Mouse (Mus musculus) liver, adult 2 months (tissue): ENCODE measurements around the gene Mtfr2. TPM values are rescaled to one million over a fixed set of nuclear protein-coding genes. Genes with fewer than 3 reads are reported as not detected.

Experiments
- DNase-seq: peaks from one replicate; pipeline ENCODE4 v3.0.0-alpha.2; 2011; ENCODE audit warnings: low read depth, low spot score; ENCODE audit errors: extremely low read depth
- H3K27ac ChIP-seq: fragments of 200-500 bp; replicated peaks from 2 replicates; pipeline ENCODE4 v1.5.1; 2012; ENCODE audit warnings: low read depth, mild to moderate bottlenecking, control low read depth, inconsistent platforms, low read length; ENCODE audit not compliant: insufficient read depth
- H3K27me3 ChIP-seq: fragments of 200-500 bp; 2 replicates; pipeline ENCODE4 v1.6.1; 2012; ENCODE audit warnings: mild to moderate bottlenecking, moderate library complexity, low read length, inconsistent platforms; ENCODE audit not compliant: control insufficient read depth, insufficient read depth
- H3K36me3 ChIP-seq: fragments of 200-500 bp; 2 replicates; pipeline ENCODE4 v1.6.1; 2012; ENCODE audit warnings: low read length, inconsistent platforms; ENCODE audit not compliant: control insufficient read depth, insufficient read depth
- H3K4me1 ChIP-seq: fragments of 200-500 bp; 2 replicates; pipeline ENCODE4 v1.6.1; 2011; ENCODE audit warnings: low read length; ENCODE audit not compliant: control insufficient read depth, insufficient read depth
- H3K4me3 ChIP-seq: fragments of 200-500 bp; 2 replicates; pipeline ENCODE4 v1.5.1; 2011; ENCODE audit warnings: low read depth, mild to moderate bottlenecking, control low read depth, low read length, moderate library complexity; ENCODE audit not compliant: insufficient read depth
- H3K79me2 ChIP-seq: fragments of 200-500 bp; 2 replicates; pipeline ENCODE4 v1.6.1; 2012; ENCODE audit warnings: inconsistent platforms, mild to moderate bottlenecking, low read length, moderate library complexity; ENCODE audit not compliant: control insufficient read depth, insufficient read depth
- H3K9ac ChIP-seq: fragments of 200-500 bp; 2 replicates; pipeline ENCODE4 v1.6.1; 2012; ENCODE audit warnings: low read depth, mild to moderate bottlenecking, control low read depth, inconsistent platforms, low read length
- CTCF ChIP-seq: fragments of 200-500 bp; IDR thresholded peaks from 2 replicates; pipeline ENCODE4 v1.5.1; 2011; ENCODE audit warnings: low read depth, low read length, control low read depth
- POLR2A ChIP-seq: fragments of 200-500 bp; IDR thresholded peaks from 2 replicates; pipeline ENCODE4 v1.6.1; 2011; ENCODE audit warnings: low read length, control low read depth; ENCODE audit not compliant: insufficient read depth; ENCODE audit errors: extremely low read depth
- WGBS: fragments of 180-500 bp; shearing (Covaris S2); methylation state at CpG from one replicate; pipeline ENCODE4 v1.1.7; 2018; 5-methylcytosine and 5-hydroxymethylcytosine counted together
- polyA plus RNA-seq: library from polyadenylated mRNA; depleted of rRNA; stranded (reverse); fragments of >200 nt; gene quantifications from 2 replicates; pipeline ENCODE4 v1.2.3, GENCODE M21; 2012; rRNA removed
- total RNA-seq: library from RNA; depleted of rRNA; stranded (reverse); fragments of >200 nt; gene quantifications from 2 replicates; pipeline ENCODE4 v1.2.3, GENCODE M21; 2014; rRNA removed

Gene Mtfr2
- total RNA-seq: 0.13 TPM in 1 of 2 replicates, not detected in the other
- 0.05 TPM in 1 of 2 replicates, not detected in the other for polyA plus RNA-seq

- Histone ChIP-seq H3K79me2 (no peaks in the 10 kb centered on the region), H3K4me1 (peaks cover 2% of the 10 kb centered on the region; the same call in 1 of the 2 replicates), H3K4me3 (peak within 1 kb of the TSS; percentile 69), H3K27me3 (no peaks in the 10 kb centered on the region), H3K36me3 (peaks cover 26% of the 10 kb centered on the region), H3K27ac (no peak within 1 kb of the TSS), H3K9ac (peak within 1 kb of the TSS; percentile 31; the same call in 1 of the 2 replicates)
- peak; percentile 80 for DNase-seq
- under 1% methylated on average over 50 of the region's 58 CpGs for WGBS
- TF ChIP-seq POLR2A (0 out of 2 replicates have a peak, but pooled peaks have one; percentile 8), CTCF (no peak)
These were observed at the start of gene Mtfr2 for GRCm38 (mm10) chr10:20347285-20348214. Mtfr2 (plus strand) TSS chr10:20347770.

- WGBS: 72% methylated on average over 3 of the region's 3 CpGs
- no peak for TF ChIP-seq CTCF
- no peak for TF ChIP-seq POLR2A
These were observed 49.2 kb upstream of the Mtfr2 start for GRCm38 (mm10) chr10:20298152-20298920.

DNA sequence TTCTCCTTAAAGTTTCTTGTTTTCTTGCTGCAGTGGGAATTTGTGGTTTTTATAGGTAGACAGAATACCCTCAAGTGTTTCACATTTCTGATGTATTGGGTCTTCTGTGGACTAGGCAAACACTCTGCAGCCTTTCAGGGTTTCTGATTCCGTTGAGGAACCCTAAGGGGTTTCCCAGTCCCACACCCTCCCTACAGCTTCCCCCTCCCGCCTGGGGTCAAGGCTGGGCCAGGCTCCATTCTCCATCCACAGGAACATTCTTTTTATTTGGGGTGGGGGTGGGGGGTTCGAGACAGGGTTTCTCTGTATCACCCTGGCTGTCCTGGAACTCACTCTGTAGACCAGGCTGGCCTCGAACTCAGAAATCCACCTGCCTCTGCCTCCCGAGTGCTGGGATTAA, 48.5 kb upstream of the Mtfr2 start:
- H3K36me3 ChIP-seq: no peaks in the 10 kb centered on the region
- no peak overlapping the region for H3K27ac ChIP-seq
- no peak for TF ChIP-seq POLR2A
- no peak for TF ChIP-seq CTCF
- WGBS: 80% methylated on average over 5 of the region's 5 CpGs
- no peak for DNase-seq
- no peak overlapping the region for H3K4me3 ChIP-seq
- no peaks in the 10 kb centered on the region for H3K79me2 ChIP-seq
- no peak overlapping the region for H3K9ac ChIP-seq
- H3K27me3 ChIP-seq: no peaks in the 10 kb centered on the region
- no peaks in the 10 kb centered on the region for H3K4me1 ChIP-seq

More at GRCm38 (mm10) chr10:20298152-20298920, 49.2 kb upstream of the Mtfr2 start:
- no peak for DNase-seq
- no peaks in the 10 kb centered on the region for H3K27me3 ChIP-seq
- no peaks in the 10 kb centered on the region for H3K36me3 ChIP-seq
- H3K4me1 ChIP-seq: no peaks in the 10 kb centered on the region
- no peak overlapping the region for H3K27ac ChIP-seq
- no peaks in the 10 kb centered on the region for H3K79me2 ChIP-seq
- H3K4me3 ChIP-seq: no peak overlapping the region
- H3K9ac ChIP-seq: no peak overlapping the region

DNA sequence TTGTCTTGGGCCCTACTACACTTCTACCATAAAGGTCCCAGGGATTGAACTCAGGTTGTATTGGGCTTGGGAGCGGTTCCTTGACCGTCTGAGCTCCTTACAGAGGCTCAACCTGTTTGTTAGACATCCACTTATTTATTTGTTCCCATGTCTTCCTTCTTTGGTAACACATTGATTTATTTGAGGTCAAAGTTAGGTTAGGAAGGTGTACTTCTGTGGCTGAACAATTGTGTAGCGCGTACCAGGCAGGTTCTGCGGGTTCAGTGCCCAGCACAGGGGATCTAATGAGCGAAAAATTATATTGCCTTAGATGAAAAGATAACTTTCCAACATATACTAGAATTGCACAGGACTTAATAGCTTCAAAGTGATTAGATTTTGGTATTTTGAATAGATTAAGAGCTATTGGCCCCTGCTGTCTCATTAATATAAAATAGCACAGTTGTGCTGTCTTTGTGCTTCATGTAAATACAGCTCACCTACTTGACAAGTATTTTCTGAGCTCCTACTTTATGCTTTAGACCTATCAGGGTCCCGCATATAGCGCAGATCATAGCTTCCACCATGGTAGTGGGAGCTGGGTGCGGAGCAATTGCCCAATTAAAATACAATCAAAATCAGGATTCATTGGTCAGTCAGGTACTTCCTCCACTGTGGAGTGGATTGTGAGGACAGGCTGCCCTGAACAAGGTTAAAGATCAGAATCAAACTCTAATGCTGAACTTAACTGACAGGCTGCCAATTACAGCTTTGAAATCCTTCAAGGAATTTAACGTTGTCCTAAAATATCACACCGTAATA, 36.4 kb upstream of the Mtfr2 start:
- peak overlapping the region; percentile 85 for H3K9ac ChIP-seq
- no peaks in the 10 kb centered on the region for H3K27me3 ChIP-seq
- TF ChIP-seq CTCF: no peak
- TF ChIP-seq POLR2A: no peak
- peak overlapping the region; percentile 88 for H3K4me3 ChIP-seq
- 19% methylated on average over 11 of the region's 11 CpGs for WGBS
- H3K27ac ChIP-seq: peak overlapping the region; percentile 96
- peaks cover 2% of the 10 kb centered on the region; the same call in 1 of the 2 replicates for H3K79me2 ChIP-seq
- no peaks in the 10 kb centered on the region for H3K36me3 ChIP-seq
- DNase-seq: peak; percentile 79
- H3K4me1 ChIP-seq: peaks cover 7% of the 10 kb centered on the region
